Mouse (Mus musculus): ENCODE results near the gene Ece1.
A peak's percentile ranks its signal among the peaks of the same experiment; 100 is the strongest.

The Ece1 gene

DNA sequence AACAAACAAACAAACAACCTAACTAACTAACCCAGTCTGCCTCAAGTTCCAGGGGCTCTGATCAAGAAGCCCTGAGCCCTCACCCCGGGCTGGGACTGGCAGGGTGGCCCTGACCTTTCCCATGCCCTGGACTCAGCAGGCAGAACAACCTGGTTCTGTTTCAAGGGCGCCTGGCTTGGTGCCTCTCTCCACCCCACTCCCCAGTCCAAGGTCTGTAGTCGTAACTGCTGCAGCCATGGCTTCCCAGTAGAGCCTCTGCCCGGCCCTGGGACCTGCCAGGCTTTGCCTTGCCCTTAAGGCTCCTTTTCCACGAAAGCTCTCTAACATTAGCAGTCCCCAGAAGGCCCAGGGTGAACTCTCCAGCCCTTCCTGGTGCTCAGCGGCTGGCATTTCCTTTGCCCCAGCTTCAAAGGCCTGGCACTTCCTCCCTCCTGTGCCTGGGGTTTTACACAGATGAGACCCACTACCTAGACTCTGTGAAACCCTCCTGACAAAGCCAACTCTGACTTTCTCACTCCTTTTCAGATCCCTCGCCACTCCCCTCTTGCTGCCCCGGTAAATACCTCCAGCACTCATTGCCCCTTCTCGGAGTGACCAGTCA, 6.2 kb upstream of the Ece1 start:
- DNase-seq (ENCODE audit: low read depth, low spot score): no peak

DNA sequence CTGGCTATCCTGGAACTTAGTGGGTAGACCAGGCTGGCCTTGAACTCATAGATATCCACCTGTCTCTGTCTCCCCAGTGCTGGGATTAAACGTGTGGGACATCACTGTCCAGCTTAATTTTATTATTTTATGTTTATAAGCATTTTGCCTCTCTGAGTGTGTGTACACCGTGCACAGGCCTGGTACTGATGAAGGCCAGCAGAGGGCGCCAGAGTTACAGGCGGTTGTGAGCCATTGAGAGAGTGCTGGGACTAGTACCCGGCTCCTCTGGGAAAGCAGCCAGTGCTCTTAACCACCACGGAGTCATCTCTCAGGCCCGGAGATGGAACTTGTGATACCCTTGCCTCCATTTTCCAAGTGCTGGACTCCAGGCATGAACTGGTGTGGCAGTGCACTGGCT, 4.9 kb upstream of the Ece1 start:
- peak; percentile 46 for DNase-seq (ENCODE audit: low read depth, low spot score)

DNA sequence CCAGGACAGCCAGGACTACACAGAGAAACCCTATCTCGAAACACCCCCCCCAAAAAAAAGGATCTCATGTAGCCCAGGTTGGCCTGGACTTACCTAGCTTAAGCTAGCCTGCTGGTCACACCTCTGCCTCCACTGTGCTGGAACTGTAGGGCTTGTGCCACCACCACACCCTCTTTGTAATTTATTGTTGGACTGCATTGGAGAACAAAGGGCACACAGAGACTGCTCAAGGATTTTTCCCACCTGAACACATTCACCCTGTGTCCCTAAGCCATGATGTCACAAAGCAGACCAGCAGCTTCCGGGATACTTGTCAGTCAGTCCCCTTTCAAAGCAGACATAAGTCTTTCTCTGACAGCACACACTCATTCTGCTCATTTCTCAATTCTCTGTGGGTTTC, 3.7 kb upstream of the Ece1 start:
- DNase-seq (ENCODE audit: low read depth, low spot score): no peak

DNA sequence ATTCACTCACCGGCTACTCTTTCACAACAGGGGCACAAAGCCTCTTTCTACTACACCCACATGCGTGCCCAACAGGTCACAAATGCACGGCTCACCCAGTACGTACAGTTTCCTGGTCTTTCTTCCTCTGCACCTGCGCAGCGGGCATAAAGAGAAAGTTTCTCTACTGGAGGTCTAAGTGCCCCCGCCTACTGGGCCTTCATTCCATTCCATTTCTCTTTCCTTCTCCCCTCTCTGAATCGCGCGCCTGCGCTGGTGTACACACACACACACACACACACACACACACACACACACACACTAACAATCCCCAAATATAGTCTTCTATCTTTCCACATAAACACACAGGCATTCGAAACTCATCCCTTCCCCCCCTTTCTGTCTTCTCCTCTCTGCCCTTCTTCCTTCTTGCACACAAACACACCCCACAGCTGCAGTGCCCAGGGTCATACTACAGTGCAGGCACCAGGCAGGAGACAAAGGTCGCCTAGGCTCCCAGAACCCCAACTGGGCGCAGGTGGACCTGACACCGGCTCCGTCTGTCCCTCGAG, 501 bp upstream of the Ece1 start:
- peak; percentile 22 for DNase-seq (ENCODE audit: low read depth, low spot score)

DNA sequence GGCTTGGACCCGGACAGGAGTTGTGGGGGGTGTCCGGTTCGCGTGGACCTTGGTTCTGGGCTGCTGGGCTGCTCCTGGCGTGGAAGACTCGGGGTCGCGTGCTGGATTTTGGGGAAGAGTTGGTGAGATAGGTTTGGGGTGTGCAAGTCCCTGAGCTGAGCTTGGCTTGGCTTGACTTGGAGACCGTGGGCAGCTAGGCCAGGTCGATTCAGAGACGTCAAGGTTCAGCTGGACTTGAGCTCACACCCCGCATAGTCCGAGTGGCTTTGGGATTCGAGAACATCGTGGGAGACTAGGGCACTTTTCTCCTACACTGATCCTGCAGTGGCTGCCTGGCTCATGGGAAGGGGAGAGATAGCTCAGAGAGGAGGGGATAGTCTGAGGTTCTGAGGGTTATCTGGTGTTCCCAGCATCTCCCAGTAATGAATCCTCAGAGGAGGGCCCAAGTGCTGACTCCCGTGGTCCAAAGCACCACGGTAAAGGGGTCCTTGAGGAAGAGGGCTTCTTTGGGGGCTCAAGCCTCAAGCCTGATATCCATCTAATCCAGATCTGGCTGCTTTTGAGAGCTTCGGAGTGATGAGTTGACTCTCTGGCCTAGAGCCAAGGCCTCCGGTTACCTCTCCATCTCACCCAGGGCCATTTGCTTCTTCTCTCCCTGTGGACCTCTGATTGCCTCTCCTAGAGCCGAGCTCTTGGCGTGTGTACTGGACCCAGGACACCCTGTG, 641 bp downstream of the Ece1 start:
- DNase-seq (ENCODE audit: low read depth, low spot score): no peak

DNA sequence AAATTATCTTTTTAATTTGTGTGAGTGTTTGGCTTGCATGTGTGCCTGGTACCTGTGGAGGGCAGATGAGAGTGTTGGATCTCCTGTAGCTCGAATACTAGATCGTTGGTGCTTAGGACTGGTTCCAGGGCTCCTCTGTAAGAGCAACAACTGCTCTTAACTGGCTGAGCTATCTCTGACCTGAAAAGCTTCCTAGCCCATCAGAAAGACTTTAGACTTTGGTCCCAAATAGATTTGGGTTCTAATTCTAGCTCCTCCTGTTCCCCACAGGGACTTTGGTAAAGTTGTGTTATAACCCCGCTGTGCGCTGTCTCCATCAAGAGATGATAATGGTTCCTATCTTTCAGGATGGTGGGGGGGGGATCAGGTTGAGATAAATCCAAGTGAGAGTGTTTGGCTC, 2.0 kb downstream of the Ece1 start:
- DNase-seq (ENCODE audit: low read depth, low spot score): no peak

DNA sequence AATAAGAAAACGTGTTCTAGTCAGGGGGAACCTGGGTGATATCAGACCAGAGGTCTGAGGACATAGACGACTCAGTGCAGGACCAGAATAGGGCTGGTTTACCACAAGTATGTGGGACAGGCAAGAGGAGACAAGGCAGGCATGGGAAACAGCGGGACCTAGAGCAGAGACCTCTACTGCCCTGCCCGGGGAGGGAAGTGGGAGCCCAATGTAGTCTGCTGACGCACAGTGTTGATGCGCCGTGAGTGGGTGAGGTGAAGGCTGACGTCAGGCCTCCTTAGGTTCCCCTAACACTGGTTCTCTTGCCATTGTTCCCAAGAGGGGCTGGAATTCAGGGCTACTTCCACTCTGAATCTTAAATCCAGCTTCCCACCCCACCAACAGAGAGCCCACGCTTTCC, 2.7 kb downstream of the Ece1 start:
- no peak for DNase-seq (ENCODE audit: low read depth, low spot score)

DNA sequence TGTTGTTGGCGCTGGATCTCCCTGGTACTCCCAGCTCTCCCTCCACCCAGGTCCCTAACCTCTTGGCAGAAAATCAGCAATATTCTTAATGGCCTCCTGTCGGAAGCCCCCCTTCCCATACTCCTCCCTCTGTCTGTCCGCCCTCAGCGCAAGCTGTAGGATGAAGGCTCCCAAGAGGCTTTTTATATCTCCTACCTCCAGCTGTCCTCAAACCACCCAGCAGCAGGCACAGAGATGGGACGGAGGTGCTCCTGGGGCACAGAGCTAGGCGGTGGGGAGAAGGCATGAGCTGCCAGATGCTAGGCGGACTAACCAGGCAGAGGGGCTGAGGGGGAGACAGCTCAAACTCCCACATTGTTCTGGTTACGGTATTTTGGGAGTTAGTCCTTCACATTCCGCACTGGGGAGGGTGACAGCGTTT, 3.2 kb downstream of the Ece1 start:
- DNase-seq (ENCODE audit: low read depth, low spot score): no peak

DNA sequence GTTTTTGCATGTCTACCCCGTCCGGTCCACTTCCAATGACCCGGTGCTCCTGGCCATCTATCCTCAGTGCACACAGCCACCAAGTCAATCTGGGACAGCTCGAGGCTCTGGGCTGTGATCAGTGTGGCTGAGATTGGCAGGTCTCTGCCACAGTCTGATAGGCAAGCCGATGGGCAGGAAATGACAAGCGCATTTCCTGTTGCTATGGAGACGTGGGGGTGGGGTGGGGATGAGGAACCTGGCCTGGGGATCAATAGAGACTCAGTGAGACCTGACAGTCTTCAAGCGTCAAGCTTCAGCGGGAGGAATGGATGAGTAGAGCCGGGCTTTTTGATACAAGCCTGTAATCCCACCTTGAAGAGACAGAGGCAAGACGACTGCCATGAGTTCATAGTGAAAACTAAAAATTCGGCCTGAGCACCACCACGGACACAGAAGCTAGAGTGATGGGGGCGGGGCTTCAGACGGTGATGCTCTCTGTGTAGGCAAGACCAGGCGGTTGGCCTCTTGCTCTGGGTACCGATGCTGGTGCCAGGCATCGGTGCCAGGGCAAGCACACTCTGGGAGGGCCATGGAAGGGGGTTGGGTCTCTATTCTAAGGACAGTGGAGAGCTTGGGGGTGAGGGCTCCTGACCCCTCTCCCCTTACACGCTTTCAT, 4.3 kb downstream of the Ece1 start:
- no peak for DNase-seq (ENCODE audit: low read depth, low spot score)

DNA sequence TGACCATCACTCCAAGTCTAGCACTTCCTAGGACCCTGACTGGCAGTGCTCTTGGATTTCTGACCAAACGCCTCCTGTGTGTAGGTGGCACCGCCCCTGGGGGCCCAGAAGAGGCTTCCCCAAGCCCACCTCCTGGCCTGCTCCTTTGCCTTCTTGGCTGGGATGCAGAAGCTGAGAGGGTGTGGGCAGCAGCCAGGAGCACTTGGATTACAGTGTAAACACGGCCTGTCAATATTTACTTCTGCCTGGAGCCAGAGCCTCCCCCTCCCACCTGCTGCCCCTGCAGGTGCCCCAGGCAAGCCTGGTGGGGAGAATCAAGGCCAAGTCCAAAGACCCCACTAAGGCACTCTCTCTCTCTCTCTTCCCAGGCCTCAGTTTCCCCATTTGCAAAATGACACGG, 5.2 kb downstream of the Ece1 start:
- no peak for DNase-seq (ENCODE audit: low read depth, low spot score)

DNA sequence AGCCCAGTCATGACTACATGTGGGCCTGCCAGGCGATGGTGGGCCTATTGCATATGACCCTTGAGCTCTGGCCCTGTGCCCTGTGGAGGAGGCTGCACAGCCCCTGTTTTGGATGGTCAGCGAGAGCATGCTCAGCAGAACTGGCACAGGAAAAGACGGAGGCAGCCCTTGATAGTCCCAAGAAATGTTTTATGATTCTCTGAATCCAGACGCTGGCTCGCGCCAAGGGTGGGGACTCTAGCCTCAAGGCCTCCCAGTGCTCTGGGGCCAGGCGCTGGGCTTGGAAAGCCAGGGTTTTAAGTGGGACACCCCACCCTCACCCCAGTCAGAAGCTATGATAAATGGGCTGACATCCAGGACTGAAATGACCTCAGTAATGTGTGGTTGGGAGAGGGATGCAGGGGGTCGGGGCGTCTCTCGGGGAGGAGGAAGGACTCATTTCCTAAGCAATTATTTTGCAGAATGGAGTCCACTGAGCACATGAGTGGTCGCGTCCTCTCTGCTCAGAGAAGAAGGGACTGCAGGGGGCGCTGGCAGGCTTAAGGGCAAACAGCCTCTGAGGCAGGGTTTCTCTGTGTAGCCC, 5.7 kb downstream of the Ece1 start:
- DNase-seq (ENCODE audit: low read depth, low spot score): no peak

DNA sequence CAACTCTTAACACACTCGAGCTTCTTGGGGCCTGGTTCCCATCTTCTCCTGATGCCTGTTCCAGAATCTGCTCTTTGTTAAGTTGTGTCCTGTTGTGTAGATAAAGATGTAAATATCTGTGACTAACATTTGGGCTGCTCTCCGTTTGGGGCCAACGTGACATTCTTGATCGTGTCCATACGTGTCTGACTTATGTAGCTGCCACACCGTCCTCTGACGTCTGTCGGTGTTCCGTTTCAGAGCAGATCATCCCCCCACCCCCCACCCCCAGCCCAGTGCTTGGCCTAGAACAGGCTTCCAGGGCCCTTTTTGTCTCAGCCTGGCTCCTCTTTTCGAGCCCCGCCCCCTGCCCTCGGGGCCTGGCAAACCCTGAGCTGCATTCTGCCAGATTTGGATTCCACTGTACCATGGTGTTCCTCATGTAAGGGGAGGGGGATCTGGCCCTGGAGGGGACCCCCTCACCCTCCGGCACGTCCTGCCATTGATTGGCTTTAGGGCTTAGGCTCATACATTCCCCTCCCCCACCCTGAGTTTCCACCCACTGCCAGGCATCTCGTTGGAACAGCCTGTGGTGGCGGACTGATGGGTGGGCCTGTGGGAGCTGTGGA, 7.7 kb downstream of the Ece1 start:
- no peak for DNase-seq (ENCODE audit: low read depth, low spot score)

DNA sequence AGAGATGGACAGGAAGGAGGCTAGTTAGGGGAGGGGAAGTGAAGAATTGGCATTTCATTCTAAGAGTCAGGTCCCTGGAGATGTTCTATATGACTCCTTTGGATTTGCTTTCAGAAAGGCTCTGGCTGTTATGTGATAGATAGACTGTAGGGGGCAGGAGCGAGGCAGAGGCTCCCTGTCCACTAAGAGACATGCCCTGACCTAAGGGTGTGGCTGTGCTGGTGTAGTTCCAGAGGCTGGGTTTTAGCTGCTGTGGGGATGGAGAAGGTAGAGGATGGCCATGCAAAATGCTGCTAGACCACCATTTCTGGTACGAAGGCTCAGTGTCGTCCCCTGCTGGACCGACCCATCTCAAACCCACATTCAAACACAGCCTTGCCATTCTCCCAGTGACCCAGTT, 8.9 kb downstream of the Ece1 start:
- DNase-seq (ENCODE audit: low read depth, low spot score): no peak

DNA sequence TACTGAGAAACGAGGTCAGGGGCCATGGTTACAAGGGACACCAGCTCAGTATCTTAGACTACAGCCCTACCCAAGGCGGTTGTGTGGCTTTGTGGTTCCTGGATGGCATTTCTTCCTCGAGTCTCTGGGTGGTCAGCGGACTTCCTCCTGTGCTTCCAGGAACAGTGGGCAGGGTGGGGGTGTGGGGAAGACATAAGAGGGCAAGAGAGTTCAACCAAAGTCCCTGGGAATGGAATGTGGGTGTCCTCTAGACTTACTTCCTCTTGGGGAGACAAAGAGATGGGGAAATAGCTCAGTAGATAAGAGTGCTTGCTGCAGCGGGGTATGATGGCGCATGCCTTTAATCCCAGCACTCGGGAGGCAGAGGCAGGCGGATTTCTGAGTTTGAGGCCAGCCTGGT, 9.4 kb downstream of the Ece1 start:
- no peak for DNase-seq (ENCODE audit: low read depth, low spot score)

DNA sequence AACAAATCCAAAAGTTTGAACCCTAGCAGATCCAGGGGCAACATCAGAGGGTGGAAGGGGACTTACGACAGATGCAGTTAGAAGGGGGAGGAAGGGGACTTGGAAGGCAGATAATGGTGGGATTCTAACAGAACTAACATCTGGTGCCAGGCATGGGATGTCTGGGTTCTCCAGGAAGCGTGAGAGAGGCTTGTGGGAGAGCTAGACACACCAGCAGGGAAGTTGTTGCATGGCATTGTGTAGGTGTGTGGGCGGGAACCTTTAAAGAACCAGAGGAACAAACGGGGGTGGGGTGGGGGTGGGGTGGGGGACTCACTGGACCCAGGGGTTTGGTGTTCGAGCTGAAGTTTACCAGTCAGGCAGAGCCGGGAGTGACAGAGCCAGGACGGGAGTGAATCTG, 12.3 kb downstream of the Ece1 start:
- DNase-seq (ENCODE audit: low read depth, low spot score): no peak

DNA sequence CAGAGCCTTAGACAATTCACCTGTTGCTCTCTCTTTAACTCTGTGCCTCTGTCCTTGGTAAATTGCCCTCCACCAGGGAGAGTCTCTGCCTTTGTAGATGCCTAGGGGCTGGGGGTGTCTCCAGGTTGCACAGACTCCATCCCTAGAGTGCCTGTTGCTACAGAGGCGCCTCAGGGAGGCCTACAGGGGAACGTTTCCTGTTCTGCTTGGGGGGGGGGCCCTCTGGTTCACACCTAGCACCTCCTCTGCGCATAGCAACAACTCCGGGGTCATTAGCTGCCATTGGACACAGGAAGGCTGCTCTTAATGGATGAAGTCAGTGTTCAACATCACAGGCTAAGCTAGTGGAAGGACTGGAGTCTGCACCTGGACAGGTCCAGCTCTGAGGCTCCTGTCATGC, 12.8 kb downstream of the Ece1 start:
- DNase-seq (ENCODE audit: low read depth, low spot score): no peak

DNA sequence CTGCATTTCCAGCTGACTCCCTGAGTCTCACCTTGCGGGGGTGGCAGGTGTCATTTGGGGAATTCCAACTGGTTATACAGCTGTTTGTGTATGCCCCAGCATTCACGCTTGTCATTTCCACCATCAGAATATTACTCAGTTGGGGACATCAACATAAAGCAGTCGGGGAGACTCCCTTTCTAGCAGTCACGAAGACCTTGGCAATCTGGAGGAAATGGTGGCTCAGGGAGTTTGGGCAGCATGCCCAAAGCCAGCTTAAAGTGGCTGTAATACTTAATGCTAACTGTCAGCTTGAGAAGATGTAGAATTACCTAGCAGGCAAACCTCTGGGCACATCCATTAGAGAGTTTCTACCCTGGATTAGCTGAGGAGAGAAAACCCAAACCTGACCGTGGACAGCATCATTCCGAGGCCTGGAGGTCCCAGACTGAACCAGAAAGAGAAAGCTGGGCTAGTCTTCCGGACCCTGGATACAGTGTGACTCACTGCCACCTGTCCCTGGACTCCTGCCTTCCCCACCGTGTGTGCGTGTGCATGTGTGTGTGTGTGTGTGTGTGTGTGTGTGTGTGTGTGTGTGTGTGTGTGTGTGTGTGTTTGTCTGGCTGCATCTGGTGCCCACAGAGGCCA, 13.5 kb downstream of the Ece1 start:
- DNase-seq (ENCODE audit: low read depth, low spot score): no peak

DNA sequence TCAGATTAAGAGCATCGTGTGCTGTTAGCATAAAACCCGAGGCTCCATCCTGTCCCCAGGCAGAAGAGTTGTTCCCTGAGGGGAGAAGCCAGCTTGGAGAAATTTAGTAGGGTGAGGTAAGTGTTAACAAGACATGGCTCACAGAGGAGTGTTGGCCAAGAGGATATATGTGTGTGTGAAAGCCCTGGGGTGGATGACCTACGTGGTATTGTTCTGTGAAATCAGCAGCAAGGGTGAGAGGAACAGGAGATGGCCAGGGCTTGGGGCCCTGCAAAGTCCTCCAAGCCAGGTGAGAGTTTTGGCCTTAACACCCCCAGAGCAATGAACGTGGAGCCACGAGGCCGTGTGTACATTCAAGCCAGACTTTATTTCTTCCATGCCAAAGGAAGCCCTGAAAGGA, 14.8 kb downstream of the Ece1 start:
- no peak for DNase-seq (ENCODE audit: low read depth, low spot score)

DNA sequence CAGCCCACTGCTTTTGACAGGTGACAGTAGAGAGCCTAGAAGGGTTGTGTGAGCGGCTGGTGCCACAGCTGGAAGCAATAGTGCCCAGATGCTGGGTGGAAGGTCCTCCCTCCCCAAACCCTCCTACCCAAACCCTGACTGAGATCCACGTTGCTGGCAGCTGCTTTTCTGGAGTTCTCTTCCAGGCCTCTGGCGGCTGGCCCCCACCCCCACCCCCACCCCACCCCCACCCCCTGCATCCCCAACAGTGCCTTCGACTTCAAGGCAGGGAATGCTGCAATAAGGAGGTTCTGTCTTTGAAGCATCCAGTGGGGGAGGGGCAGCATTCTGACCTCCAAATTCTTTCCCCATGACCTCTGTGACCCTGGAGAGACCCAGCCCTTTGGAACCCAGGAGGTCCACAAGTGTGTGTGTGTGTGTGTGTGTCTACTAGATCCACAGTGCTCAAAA, 15.4 kb downstream of the Ece1 start:
- no peak for DNase-seq (ENCODE audit: low read depth, low spot score)

DNA sequence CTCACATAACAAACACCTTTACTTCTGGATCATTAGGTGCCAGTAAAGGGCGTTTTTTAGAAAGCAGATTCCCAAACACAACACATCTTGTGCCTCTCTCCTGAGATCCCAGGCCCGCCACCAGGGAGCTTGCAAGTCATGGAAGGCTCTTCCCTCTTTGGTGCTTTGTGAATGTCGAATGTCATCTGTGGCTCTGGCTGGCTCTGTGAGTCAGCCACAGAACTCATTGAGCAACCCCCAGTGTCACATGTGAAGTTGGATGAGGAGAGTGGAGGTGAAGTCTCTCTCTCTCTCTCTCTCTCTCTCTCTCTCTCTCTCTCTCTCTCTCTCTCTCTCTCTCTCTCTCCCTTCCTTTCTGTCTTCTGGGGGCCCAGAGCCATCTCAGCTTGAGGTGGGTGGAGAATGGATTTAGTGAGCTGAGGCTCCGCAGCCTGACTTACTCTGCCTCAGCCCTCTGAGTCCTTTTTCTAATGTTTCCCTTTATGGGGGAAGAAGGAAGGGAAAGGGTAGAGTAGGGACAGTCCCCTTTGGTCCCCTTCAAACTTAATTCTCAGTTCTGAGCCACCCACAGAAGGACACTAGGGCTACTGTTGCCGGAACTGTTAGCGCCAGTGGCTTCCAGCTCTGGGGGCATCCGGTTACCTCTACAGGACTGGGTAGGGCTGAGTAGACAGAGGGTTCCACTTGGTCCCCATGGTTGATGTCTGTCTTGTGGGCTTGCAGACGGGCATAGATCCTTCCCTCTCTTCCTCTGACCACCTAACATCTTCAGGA, 17.5 kb downstream of the Ece1 start:
- DNase-seq (ENCODE audit: low read depth, low spot score): no peak

DNA sequence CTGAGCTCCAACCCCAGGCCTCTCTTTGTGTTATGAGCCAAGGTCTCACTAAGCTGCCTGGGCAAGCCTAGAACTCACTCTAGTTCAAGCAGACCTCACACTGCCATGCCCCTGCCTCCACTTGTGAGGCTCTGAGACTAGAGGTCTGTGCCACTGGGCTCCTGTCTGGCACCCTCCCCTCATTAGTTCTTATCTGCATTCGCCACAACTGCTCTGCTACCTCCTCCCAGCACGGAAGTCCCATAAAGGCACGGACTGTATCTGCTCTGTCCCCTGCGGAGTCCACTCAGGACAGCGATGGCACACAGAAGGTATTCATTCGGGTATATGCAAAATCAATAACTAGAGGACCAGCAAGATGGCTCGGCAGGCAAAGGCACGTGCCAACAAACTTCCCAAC, 19.4 kb downstream of the Ece1 start:
- DNase-seq (ENCODE audit: low read depth, low spot score): no peak
